Mouse (Mus musculus): ENCODE data around the gene Pip5k1b. TPM values are rescaled to one million over a fixed set of nuclear protein-coding genes. Genes with fewer than 3 reads are reported as not detected.

Pip5k1b gene
- polyA plus RNA-seq, 1 experiment, result 23.3 TPM

DNA sequence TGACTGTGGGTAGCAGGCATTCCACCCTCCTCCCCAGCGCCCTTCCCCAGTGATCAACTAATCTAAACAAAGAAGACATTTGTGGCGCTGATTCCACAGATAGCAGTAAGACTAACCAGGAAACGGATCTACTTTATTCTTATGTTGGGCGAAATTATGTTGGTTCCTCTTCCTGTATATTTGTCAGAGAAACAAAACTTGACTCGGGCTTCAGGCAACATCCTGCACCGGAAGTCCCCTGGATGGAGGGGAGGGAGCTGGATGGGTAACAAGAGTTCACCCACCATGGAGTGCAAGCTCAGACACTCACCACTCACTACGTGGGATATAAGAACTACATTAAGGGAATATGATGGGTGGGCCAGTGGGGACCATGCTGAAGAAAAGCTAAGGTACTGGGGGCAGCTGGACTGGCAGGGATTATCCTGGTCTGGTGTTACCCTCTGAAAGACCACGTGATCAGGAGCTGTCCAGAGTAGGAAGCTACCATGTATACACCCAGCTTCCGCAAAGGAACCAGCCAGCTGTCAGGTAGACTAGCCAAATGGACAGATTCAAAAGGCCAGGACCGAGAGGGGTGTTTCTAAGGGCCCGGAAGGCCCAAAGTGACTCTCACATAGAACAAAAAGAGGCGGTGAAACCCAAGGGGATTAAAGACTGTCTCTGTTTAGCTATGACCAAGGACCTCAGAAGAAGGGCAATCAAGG is 219.1 kb downstream of the Pip5k1b start:
- Histone ChIP-seq H3K4me1 (ENCODE audit: control insufficient read depth, insufficient read depth, insufficient read length, low read length) (peaks cover 4% of the 10 kb centered on the region; the same call in 1 of the 2 replicates), H3K27ac (ENCODE audit: insufficient read depth, low read depth, low read length) (no peak overlapping the region), H3K36me3 (ENCODE audit: control insufficient read depth, insufficient read depth, low read length) (peaks cover 25% of the 10 kb centered on the region), H3K27me3 (ENCODE audit: control insufficient read depth, insufficient read depth, low read length) (no peaks in the 10 kb centered on the region), H3K4me3 (ENCODE audit: low read depth, low read length) (no peak overlapping the region)
- TF ChIP-seq CTCF (IDR thresholded peaks at IDR 0.05; ENCODE audit: extremely low read depth, insufficient read length, insufficient replicate concordance, low read depth, low read length) (no peak), POLR2A (IDR thresholded peaks at IDR 0.05; ENCODE audit: low read depth, low read length) (no peak)
- WGBS, result 65% methylated on average over 12 of the region's 12 CpGs

- TF ChIP-seq POLR2A (IDR thresholded peaks at IDR 0.05; ENCODE audit: low read depth, low read length) (no peak), CTCF (IDR thresholded peaks at IDR 0.05; ENCODE audit: extremely low read depth, insufficient read length, insufficient replicate concordance, low read depth, low read length) (no peak)
- Histone ChIP-seq H3K27ac (ENCODE audit: insufficient read depth, low read depth, low read length) (no peak overlapping the region), H3K36me3 (ENCODE audit: control insufficient read depth, insufficient read depth, low read length) (peaks cover 22% of the 10 kb centered on the region), H3K4me1 (ENCODE audit: control insufficient read depth, insufficient read depth, insufficient read length, low read length) (peaks cover 4% of the 10 kb centered on the region; the same call in 1 of the 2 replicates), H3K4me3 (ENCODE audit: low read depth, low read length) (no peak overlapping the region), H3K27me3 (ENCODE audit: control insufficient read depth, insufficient read depth, low read length) (no peaks in the 10 kb centered on the region)
- 55% methylated on average over 4 of the region's 4 CpGs for WGBS
These were observed 219.9 kb downstream of the Pip5k1b start for GRCm38 (mm10) chr19:24335611-24336343.

DNA sequence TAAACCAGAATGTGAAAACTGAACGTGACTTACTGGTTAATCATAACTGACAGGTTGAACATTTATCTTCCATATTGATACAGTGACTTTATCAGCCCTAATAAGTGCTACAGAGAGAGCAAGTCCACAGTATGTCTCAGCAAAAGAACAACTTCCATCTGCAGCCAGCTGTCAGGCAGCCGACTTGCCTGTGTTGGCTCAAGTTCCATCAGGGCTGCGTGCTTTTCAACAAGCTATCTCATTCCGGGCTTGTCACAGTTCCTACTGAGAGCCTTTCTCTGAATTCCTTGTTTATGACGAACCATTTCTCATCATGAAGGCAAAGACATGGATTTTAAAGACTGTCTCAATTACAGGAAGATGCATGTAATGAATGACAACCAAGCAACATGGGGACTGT is 222.7 kb downstream of the Pip5k1b start:
- TF ChIP-seq POLR2A (IDR thresholded peaks at IDR 0.05; ENCODE audit: low read depth, low read length), result no peak
- no peak for TF ChIP-seq CTCF (IDR thresholded peaks at IDR 0.05; ENCODE audit: extremely low read depth, insufficient read length, insufficient replicate concordance, low read depth, low read length)
- Histone ChIP-seq H3K27me3 (ENCODE audit: control insufficient read depth, insufficient read depth, low read length) (no peaks in the 10 kb centered on the region), H3K4me1 (ENCODE audit: control insufficient read depth, insufficient read depth, insufficient read length, low read length) (peaks cover 7% of the 10 kb centered on the region; the same call in 1 of the 2 replicates), H3K4me3 (ENCODE audit: low read depth, low read length) (no peak overlapping the region), H3K27ac (ENCODE audit: insufficient read depth, low read depth, low read length) (no peak overlapping the region), H3K36me3 (ENCODE audit: control insufficient read depth, insufficient read depth, low read length) (peaks cover 15% of the 10 kb centered on the region)
- WGBS, result 68% methylated on average over 5 of the region's 5 CpGs

DNA sequence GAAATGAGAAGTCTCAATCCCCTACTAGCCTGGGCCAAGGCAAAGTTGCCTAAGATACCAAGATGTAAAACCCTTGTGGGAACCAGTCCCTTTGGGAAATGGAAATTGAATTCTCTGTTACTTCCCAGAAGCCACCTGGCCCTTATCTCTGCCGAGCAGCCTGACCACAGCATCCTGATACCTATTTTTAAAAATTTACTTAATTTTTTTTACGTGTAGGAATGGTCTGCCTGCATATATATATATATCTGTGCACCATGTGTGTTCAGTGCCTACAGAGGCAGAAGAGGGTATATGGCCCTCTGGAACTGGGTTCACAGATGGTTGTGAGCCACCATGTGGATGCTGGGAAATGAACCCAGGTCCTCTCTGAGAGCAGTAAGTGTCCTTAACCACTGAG is 224.4 kb downstream of the Pip5k1b start:
- H3K4me3 ChIP-seq (ENCODE audit: low read depth, low read length), result no peak overlapping the region
- peaks cover 6% of the 10 kb centered on the region; the same call in 1 of the 2 replicates for H3K4me1 ChIP-seq (ENCODE audit: control insufficient read depth, insufficient read depth, insufficient read length, low read length)
- WGBS, result 81% methylated on average over 2 of the region's 2 CpGs
- H3K27me3 ChIP-seq (ENCODE audit: control insufficient read depth, insufficient read depth, low read length), result no peaks in the 10 kb centered on the region
- no peak overlapping the region for H3K27ac ChIP-seq (ENCODE audit: insufficient read depth, low read depth, low read length)
- H3K36me3 ChIP-seq (ENCODE audit: control insufficient read depth, insufficient read depth, low read length), result peaks cover 11% of the 10 kb centered on the region
- no peak for TF ChIP-seq POLR2A (IDR thresholded peaks at IDR 0.05; ENCODE audit: low read depth, low read length)
- TF ChIP-seq CTCF (IDR thresholded peaks at IDR 0.05; ENCODE audit: extremely low read depth, insufficient read length, insufficient replicate concordance, low read depth, low read length), result no peak

DNA sequence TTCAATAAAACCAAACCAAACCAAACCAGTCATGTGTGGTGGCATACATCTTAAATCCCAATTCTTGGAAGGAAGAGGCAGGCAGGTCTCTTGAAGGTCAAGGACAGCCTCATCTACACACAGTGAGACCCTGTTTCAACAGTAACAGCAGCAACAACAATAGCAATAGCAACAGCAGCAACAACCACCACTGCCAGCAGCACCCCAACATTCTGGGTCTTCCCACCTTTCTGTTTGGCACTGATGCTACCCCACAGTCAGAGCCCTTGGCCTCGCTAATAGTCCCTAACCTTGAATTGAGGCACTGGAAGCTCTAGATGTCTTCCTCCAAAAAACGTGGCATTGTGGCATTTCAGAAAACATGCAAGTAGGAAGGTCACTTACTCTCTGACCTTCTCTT is 225.3 kb downstream of the Pip5k1b start:
- H3K36me3 ChIP-seq (ENCODE audit: control insufficient read depth, insufficient read depth, low read length), result peaks cover 12% of the 10 kb centered on the region
- H3K4me1 ChIP-seq (ENCODE audit: control insufficient read depth, insufficient read depth, insufficient read length, low read length), result peaks cover 6% of the 10 kb centered on the region; the same call in 1 of the 2 replicates
- TF ChIP-seq CTCF (IDR thresholded peaks at IDR 0.05; ENCODE audit: extremely low read depth, insufficient read length, insufficient replicate concordance, low read depth, low read length) (no peak), POLR2A (IDR thresholded peaks at IDR 0.05; ENCODE audit: low read depth, low read length) (no peak)
- no peak overlapping the region for H3K4me3 ChIP-seq (ENCODE audit: low read depth, low read length)
- H3K27ac ChIP-seq (ENCODE audit: insufficient read depth, low read depth, low read length), result no peak overlapping the region
- H3K27me3 ChIP-seq (ENCODE audit: control insufficient read depth, insufficient read depth, low read length), result no peaks in the 10 kb centered on the region
- 71% methylated on average over 2 of the region's 2 CpGs for WGBS

DNA sequence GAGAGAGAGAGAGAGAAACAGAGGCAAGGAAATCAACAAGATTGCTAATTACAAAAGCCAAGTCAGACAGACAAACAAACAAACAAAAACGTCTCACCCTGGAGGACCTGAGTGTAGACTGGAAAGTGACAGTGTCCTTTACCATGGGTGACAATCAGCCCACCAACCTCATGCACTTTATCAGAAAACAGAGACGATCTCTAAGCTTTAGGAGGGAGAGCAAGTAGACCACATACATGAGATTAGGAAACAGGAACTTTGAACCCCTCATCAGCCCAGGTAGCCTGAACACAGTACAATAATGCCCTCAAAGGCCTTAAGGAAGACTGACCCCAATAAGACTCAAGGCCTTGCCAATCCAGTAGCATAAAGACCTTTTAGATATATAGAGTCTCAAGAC is 227.8 kb downstream of the Pip5k1b start:
- no peak overlapping the region for H3K27ac ChIP-seq (ENCODE audit: insufficient read depth, low read depth, low read length)
- H3K4me3 ChIP-seq (ENCODE audit: low read depth, low read length), result no peak overlapping the region
- 40% methylated on average over 2 of the region's 2 CpGs for WGBS
- TF ChIP-seq CTCF (IDR thresholded peaks at IDR 0.05; ENCODE audit: extremely low read depth, insufficient read length, insufficient replicate concordance, low read depth, low read length), result no peak
- no peak for TF ChIP-seq POLR2A (IDR thresholded peaks at IDR 0.05; ENCODE audit: low read depth, low read length)
- peaks cover 6% of the 10 kb centered on the region; the same call in 1 of the 2 replicates for H3K4me1 ChIP-seq (ENCODE audit: control insufficient read depth, insufficient read depth, insufficient read length, low read length)
- peaks cover 10% of the 10 kb centered on the region for H3K36me3 ChIP-seq (ENCODE audit: control insufficient read depth, insufficient read depth, low read length)
- H3K27me3 ChIP-seq (ENCODE audit: control insufficient read depth, insufficient read depth, low read length), result no peaks in the 10 kb centered on the region

DNA sequence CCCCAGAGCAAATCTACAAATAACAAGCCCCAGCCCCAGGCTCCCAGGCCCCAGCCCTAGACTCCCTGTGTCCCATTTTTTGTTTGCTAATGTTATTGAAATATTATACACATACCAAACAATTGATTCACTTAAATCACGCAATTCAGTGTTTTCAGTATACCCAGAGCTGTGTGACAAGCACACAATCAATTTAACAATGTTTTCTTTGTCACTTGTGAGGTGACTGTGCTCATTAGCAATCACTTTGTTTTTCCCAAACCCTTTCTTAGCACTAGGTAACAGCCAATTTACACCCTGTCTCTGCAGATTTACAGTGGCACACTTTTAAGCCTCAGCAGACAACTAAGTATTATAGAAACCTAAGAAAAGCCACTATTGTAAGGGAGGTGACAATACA is 228.7 kb downstream of the Pip5k1b start:
- H3K4me3 ChIP-seq (ENCODE audit: low read depth, low read length), result no peak overlapping the region
- H3K27me3 ChIP-seq (ENCODE audit: control insufficient read depth, insufficient read depth, low read length), result no peaks in the 10 kb centered on the region
- TF ChIP-seq POLR2A (IDR thresholded peaks at IDR 0.05; ENCODE audit: low read depth, low read length) (no peak), CTCF (IDR thresholded peaks at IDR 0.05; ENCODE audit: extremely low read depth, insufficient read length, insufficient replicate concordance, low read depth, low read length) (no peak)
- H3K36me3 ChIP-seq (ENCODE audit: control insufficient read depth, insufficient read depth, low read length), result peaks cover 7% of the 10 kb centered on the region
- peaks cover 6% of the 10 kb centered on the region; the same call in 1 of the 2 replicates for H3K4me1 ChIP-seq (ENCODE audit: control insufficient read depth, insufficient read depth, insufficient read length, low read length)
- H3K27ac ChIP-seq (ENCODE audit: insufficient read depth, low read depth, low read length), result no peak overlapping the region
- WGBS, result 57% methylated on average over 1 of the region's 1 CpGs

All from small intestine, adult 2 months (tissue).